Mouse (Mus musculus) G1E (cell line): Measurements from ENCODE around the gene Sik3. TPM values are rescaled to one million over a fixed set of nuclear protein-coding genes. Genes with fewer than 3 reads are reported as not detected.

Experiments used
- ATAC-seq: 2 replicates; pipeline ENCODE4 v1.8.0; 2016; ENCODE audit warnings: mild to moderate bottlenecking; ENCODE audit not compliant: insufficient number of reproducible peaks, poor library complexity, low FRiP score, severe bottlenecking; ENCODE audit errors: extremely low read depth
- DNase-seq: peaks from one replicate; pipeline ENCODE4 v3.0.0; 2012; ENCODE audit warnings: low spot score
- H3K27me3 ChIP-seq: 2 replicates; pipeline ENCODE4 v1.6.1; 2012; ENCODE audit warnings: mild to moderate bottlenecking, low read length, inconsistent platforms; ENCODE audit not compliant: insufficient read depth
- H3K36me3 ChIP-seq: replicated peaks from 2 replicates; pipeline ENCODE3; 2012; ENCODE audit warnings: mild to moderate bottlenecking, inconsistent platforms
- H3K4me1 ChIP-seq: 2 replicates; pipeline ENCODE4 v1.6.1; 2012; ENCODE audit warnings: low read depth, low read length, inconsistent platforms, mixed read lengths; ENCODE audit not compliant: insufficient read depth
- H3K4me3 ChIP-seq: 2 replicates; pipeline ENCODE4 v1.5.1; 2012; ENCODE audit warnings: low read depth, mild to moderate bottlenecking, inconsistent platforms, low read length, moderate library complexity, mixed read lengths
- H3K9me3 ChIP-seq: replicated peaks from 2 replicates; pipeline ENCODE4 v1.6.1; 2012; ENCODE audit warnings: inconsistent platforms
- CTCF ChIP-seq: IDR thresholded peaks from 2 replicates; pipeline ENCODE4 v1.5.1; 2012; ENCODE audit warnings: low read depth, low read length, inconsistent platforms, mixed read lengths
- GATA1 ChIP-seq: IDR thresholded peaks from 2 replicates; pipeline ENCODE4 v1.6.1; 2012; ENCODE audit warnings: borderline replicate concordance, low read length, inconsistent platforms, mixed read lengths
- GATA2 ChIP-seq: IDR thresholded peaks from 2 replicates; pipeline ENCODE4 v1.6.1; 2012; ENCODE audit warnings: low read depth, low read length, inconsistent platforms, borderline replicate concordance
- POLR2AphosphoS5 ChIP-seq: IDR thresholded peaks from 2 replicates; pipeline ENCODE4 v1.6.1; 2012; ENCODE audit warnings: low read depth, low read length, inconsistent platforms; ENCODE audit not compliant: insufficient replicate concordance
- TAL1 ChIP-seq: conservative IDR thresholded peaks from 2 replicates; pipeline ENCODE4 v1.6.1; 2012; ENCODE audit warnings: low read depth, low read length, inconsistent platforms, mixed read lengths
- polyA plus RNA-seq: library from polyadenylated mRNA; stranded (reverse); fragments of >175 nt; gene quantifications from 2 replicates; pipeline ENCODE4 v1.2.3, GENCODE M21; 2012
- total RNA-seq, 2 experiments: library from RNA; stranded (forward) in 1 of 2; stranded (reverse) in 1 of 2; fragments of 200-1000 nt in 1 of 2; fragments of >200 nt in 1 of 2; fragmentation: Nextera tagmentation in 1 of 2; gene quantifications; 2 replicates each; pipeline ENCODE4 v1.2.3; 2014 to 2017

Gene Sik3
- total and polyA plus RNA-seq, 3 experiments: 30.5 to 99.0 (median 49.1) TPM

GRCm38 (mm10) chr9:46214276-46214675, 201.7 kb downstream of the Sik3 start:
- Histone ChIP-seq H3K36me3 (peaks cover 87% of the 10 kb centered on the region), H3K27me3 (no peaks in the 10 kb centered on the region), H3K4me1 (peaks cover 91% of the 10 kb centered on the region), H3K4me3 (no peak overlapping the region), H3K9me3 (no peaks in the 10 kb centered on the region)
- DNase-seq (no peak), ATAC-seq (no peak)
- TF ChIP-seq POLR2AphosphoS5 (no peak), CTCF (no peak), TAL1 (no peak), GATA1 (no peak), GATA2 (no peak)

GRCm38 (mm10) chr9:46214946-46215337, 202.3 kb downstream of the Sik3 start:
- H3K4me1 ChIP-seq: peaks cover 90% of the 10 kb centered on the region
- H3K4me3 ChIP-seq: no peak overlapping the region
- TF ChIP-seq TAL1: no peak
- TF ChIP-seq GATA2: no peak
- TF ChIP-seq POLR2AphosphoS5: no peak
- TF ChIP-seq CTCF: no peak
- no peak for TF ChIP-seq GATA1
- no peaks in the 10 kb centered on the region for H3K27me3 ChIP-seq
- ATAC-seq (no peak), DNase-seq (no peak)
- peaks cover 88% of the 10 kb centered on the region for H3K36me3 ChIP-seq
- H3K9me3 ChIP-seq: no peaks in the 10 kb centered on the region

- TF ChIP-seq TAL1: 0 out of 2 replicates have a peak, but pooled peaks have one; percentile 19
- no peak for TF ChIP-seq GATA2
- Histone ChIP-seq H3K27me3 (no peaks in the 10 kb centered on the region), H3K36me3 (peaks cover 88% of the 10 kb centered on the region), H3K9me3 (no peaks in the 10 kb centered on the region), H3K4me3 (no peak overlapping the region), H3K4me1 (peaks cover 85% of the 10 kb centered on the region)
- DNase-seq (no peak), ATAC-seq (peak; percentile 10; the same call in 1 of the 2 replicates)
Observed at GRCm38 (mm10) chr9:46215338-46216322, 203.0 kb downstream of the Sik3 start.

- no peaks in the 10 kb centered on the region for H3K27me3 ChIP-seq
- DNase-seq (no peak), ATAC-seq (no peak)
- no peaks in the 10 kb centered on the region for H3K9me3 ChIP-seq
- no peak overlapping the region for H3K4me3 ChIP-seq
- H3K4me1 ChIP-seq: peaks cover 74% of the 10 kb centered on the region
- H3K36me3 ChIP-seq: peaks cover 90% of the 10 kb centered on the region
- TF ChIP-seq GATA1 (no peak), TAL1 (no peak), CTCF (no peak), POLR2AphosphoS5 (no peak), GATA2 (no peak)
Observed at GRCm38 (mm10) chr9:46216744-46217470, 204.3 kb downstream of the Sik3 start.

GRCm38 (mm10) chr9:46218176-46218575, 205.6 kb downstream of the Sik3 start:
- H3K4me1 ChIP-seq: peaks cover 62% of the 10 kb centered on the region
- DNase-seq: peak; percentile 58

GRCm38 (mm10) chr9:46223090-46223489, 210.5 kb downstream of the Sik3 start:
- TF ChIP-seq TAL1: no peak
- no peak for TF ChIP-seq GATA1
- no peak for TF ChIP-seq CTCF
- TF ChIP-seq GATA2: no peak
- TF ChIP-seq POLR2AphosphoS5: no peak
- H3K4me3 ChIP-seq: no peak overlapping the region
- H3K4me1 ChIP-seq: peaks cover 38% of the 10 kb centered on the region
- no peak for DNase-seq
- H3K27me3 ChIP-seq: 0 out of 2 replicates have a peak, but pooled peaks cover under 1% of the 10 kb centered on the region
- peaks cover 67% of the 10 kb centered on the region for H3K36me3 ChIP-seq
- H3K9me3 ChIP-seq: no peaks in the 10 kb centered on the region
- ATAC-seq: no peak

More at GRCm38 (mm10) chr9:46218176-46218575, 205.6 kb downstream of the Sik3 start:
- ATAC-seq: peak; percentile 9; the same call in 1 of the 2 replicates
- Histone ChIP-seq H3K36me3 (peaks cover 90% of the 10 kb centered on the region), H3K4me3 (no peak overlapping the region), H3K27me3 (no peaks in the 10 kb centered on the region), H3K9me3 (no peaks in the 10 kb centered on the region)
- no peak for TF ChIP-seq GATA1
- TF ChIP-seq POLR2AphosphoS5: no peak
- no peak for TF ChIP-seq TAL1
- no peak for TF ChIP-seq GATA2
- TF ChIP-seq CTCF: no peak
